Mouse (Mus musculus) olfactory bulb, adult 2 months (tissue): ENCODE measurements around the gene Gdpd3.

Source experiments
- CTCF ChIP-seq: fragments of 200-500 bp; IDR thresholded peaks from 2 replicates; pipeline ENCODE4 v1.5.1; 2012; ENCODE audit warnings: low read depth, mild to moderate bottlenecking, low read length, moderate library complexity; ENCODE audit not compliant: insufficient read depth
- POLR2A ChIP-seq: fragments of 200-500 bp; IDR thresholded peaks from 2 replicates; pipeline ENCODE4 v1.6.1; 2012; ENCODE audit warnings: mild to moderate bottlenecking, low read depth, low read length, moderate library complexity; ENCODE audit not compliant: insufficient read depth

- TF ChIP-seq POLR2A (no peak), CTCF (no peak)
These were observed 16.4 kb upstream of the Gdpd3 start for GRCm38 (mm10) chr7:126749582-126750343.
